Mouse (Mus musculus) adrenal gland, adult (tissue): Measurements from ENCODE around the gene Adcy5.

Source experiments
- DNase-seq, 2 experiments: peaks; one replicate each; pipeline ENCODE4 v3.0.0; 2022 to 2023; ENCODE audit warnings: low spot score in 1 of 2; ENCODE audit not compliant: inconsistent age in 2 of 2

Adcy5 gene

GRCm38 (mm10) chr16:35308486-35309143, 153.9 kb downstream of the Adcy5 start:
- DNase-seq, result no peak

- DNase-seq, result no peak
These were observed 155.0 kb downstream of the Adcy5 start for GRCm38 (mm10) chr16:35309634-35310033.

- DNase-seq, result no peak
These were observed 156.0 kb downstream of the Adcy5 start for GRCm38 (mm10) chr16:35310551-35311110.

- DNase-seq, result no peak
These were observed 156.9 kb downstream of the Adcy5 start for GRCm38 (mm10) chr16:35311586-35311985.

- no peak for DNase-seq
These were observed 160.8 kb downstream of the Adcy5 start for GRCm38 (mm10) chr16:35315496-35315895.

GRCm38 (mm10) chr16:35316856-35317264, 162.2 kb downstream of the Adcy5 start:
- no peak for DNase-seq

GRCm38 (mm10) chr16:35317460-35317859, 162.8 kb downstream of the Adcy5 start:
- DNase-seq, result no peak

- DNase-seq, result no peak
These were observed 163.7 kb downstream of the Adcy5 start for GRCm38 (mm10) chr16:35318397-35318796.

GRCm38 (mm10) chr16:35319335-35319734, 164.7 kb downstream of the Adcy5 start:
- DNase-seq, result peak in 1 of 2 experiments; percentile 78

- no peak for DNase-seq
These were observed 165.1 kb downstream of the Adcy5 start for GRCm38 (mm10) chr16:35319773-35320172.

GRCm38 (mm10) chr16:35330451-35330850, 175.8 kb downstream of the Adcy5 start:
- DNase-seq, result no peak
